Mouse (Mus musculus) heart, adult 2 months (tissue): ENCODE results near the gene Gabbr2. TPM values are rescaled to one million over a fixed set of nuclear protein-coding genes. Genes with fewer than 3 reads are reported as not detected.

ENCODE experiments used
- DNase-seq, 2 experiments: peaks; one replicate each; pipeline ENCODE4 v3.0.0; 2021
- H3K27ac ChIP-seq: fragments of 200-600 bp; 2 replicates; pipeline ENCODE4 v1.8.1; 2022
- H3K27me3 ChIP-seq: fragments of 200-500 bp; 2 replicates; pipeline ENCODE4 v1.6.1; 2012; ENCODE audit warnings: mild to moderate bottlenecking, low read length, inconsistent platforms, mixed read lengths; ENCODE audit not compliant: control insufficient read depth, insufficient read depth
- H3K36me3 ChIP-seq: fragments of 200-500 bp; 2 replicates; pipeline ENCODE4 v1.6.1; 2012; ENCODE audit warnings: low read length, inconsistent platforms; ENCODE audit not compliant: control insufficient read depth, insufficient read depth
- H3K4me1 ChIP-seq: fragments of 200-500 bp; 2 replicates; pipeline ENCODE4 v1.6.1; 2011; ENCODE audit warnings: low read length; ENCODE audit not compliant: control insufficient read depth, insufficient read depth
- H3K4me3 ChIP-seq: fragments of 200-600 bp; 2 replicates; pipeline ENCODE4 v1.8.1; 2022
- H3K79me2 ChIP-seq: fragments of 200-500 bp; replicated peaks from 2 replicates; pipeline ENCODE4 v1.6.1; 2012; ENCODE audit warnings: mild to moderate bottlenecking, inconsistent platforms, low read length, moderate library complexity, mixed read lengths; ENCODE audit not compliant: control insufficient read depth, insufficient read depth
- H3K9ac ChIP-seq: fragments of 200-500 bp; 2 replicates; pipeline ENCODE4 v1.6.1; 2012; ENCODE audit warnings: low read depth, mild to moderate bottlenecking, control low read depth, inconsistent platforms, low read length, mixed read lengths
- CTCF ChIP-seq: fragments of 200-600 bp; IDR thresholded peaks from 2 replicates; pipeline ENCODE4 v1.8.1; 2022; ENCODE audit warnings: antibody characterized with exemption, mild to moderate bottlenecking, moderate library complexity
- EP300 ChIP-seq: fragments of 200-500 bp; IDR thresholded peaks from 2 replicates; pipeline ENCODE4 v1.6.1; 2011; ENCODE audit warnings: low read depth, low read length, control low read depth; ENCODE audit not compliant: insufficient read depth
- POLR2A ChIP-seq: fragments of 200-500 bp; IDR thresholded peaks from 2 replicates; pipeline ENCODE4 v1.6.1; 2011; ENCODE audit warnings: mild to moderate bottlenecking, low read depth, low read length, control low read depth; ENCODE audit not compliant: insufficient read depth
- WGBS: fragments of 180-500 bp; shearing (Covaris S2); methylation state at CpG from one replicate; pipeline ENCODE4 v1.1.7; 2018; 5-methylcytosine and 5-hydroxymethylcytosine counted together
- intact Hi-C: fragments of 180-260 bp; cut with DNase I; formaldehyde crosslinking; loops from one replicate; pipeline ENCODE4 v1.15.1; 2025
- polyA plus RNA-seq: library from polyadenylated mRNA; depleted of rRNA; stranded (reverse); fragments of >200 nt; gene quantifications from 2 replicates; pipeline ENCODE4 v1.2.3, GENCODE M21; 2012
- total RNA-seq, 2 experiments: library from RNA; stranded (reverse); gene quantifications; 2 replicates each; pipeline ENCODE4 v1.2.3; 2021

Gene Gabbr2
- total and polyA plus RNA-seq, 3 experiments = 0.09 to 0.18 TPM; not detected in 1

DNA sequence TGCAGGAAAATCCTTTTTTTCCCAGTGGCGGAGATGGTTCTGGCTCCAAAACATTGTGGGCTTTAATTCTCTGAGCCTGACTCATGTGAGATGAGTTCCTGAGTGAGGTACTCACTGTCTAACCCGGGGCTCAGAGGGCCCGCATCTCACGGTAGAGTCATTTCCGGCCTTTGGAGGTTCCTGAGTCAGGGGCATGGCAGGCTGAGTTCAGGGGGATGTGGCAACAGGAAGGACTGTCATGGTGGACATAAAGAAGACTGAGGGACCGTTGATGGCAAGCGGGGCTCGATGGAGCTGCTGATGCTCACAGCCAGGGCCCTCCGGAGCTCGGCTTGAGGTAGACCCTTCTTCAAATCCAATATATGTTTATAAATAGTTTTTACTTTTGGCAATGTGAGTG lies 288.5 kb downstream of the Gabbr2 start:
- H3K4me1 ChIP-seq = no peaks in the 10 kb centered on the region
- H3K27me3 ChIP-seq = no peaks in the 10 kb centered on the region
- H3K4me3 ChIP-seq = no peak overlapping the region
- intact Hi-C loops = no loop called here
- no peak overlapping the region for H3K27ac ChIP-seq
- no peak for DNase-seq
- H3K9ac ChIP-seq = no peak overlapping the region
- no peak for TF ChIP-seq CTCF
- TF ChIP-seq POLR2A = no peak
- TF ChIP-seq EP300 = no peak
- 73% methylated on average over 10 of the region's 10 CpGs for WGBS
- no peaks in the 10 kb centered on the region for H3K36me3 ChIP-seq
- H3K79me2 ChIP-seq = no peaks in the 10 kb centered on the region

DNA sequence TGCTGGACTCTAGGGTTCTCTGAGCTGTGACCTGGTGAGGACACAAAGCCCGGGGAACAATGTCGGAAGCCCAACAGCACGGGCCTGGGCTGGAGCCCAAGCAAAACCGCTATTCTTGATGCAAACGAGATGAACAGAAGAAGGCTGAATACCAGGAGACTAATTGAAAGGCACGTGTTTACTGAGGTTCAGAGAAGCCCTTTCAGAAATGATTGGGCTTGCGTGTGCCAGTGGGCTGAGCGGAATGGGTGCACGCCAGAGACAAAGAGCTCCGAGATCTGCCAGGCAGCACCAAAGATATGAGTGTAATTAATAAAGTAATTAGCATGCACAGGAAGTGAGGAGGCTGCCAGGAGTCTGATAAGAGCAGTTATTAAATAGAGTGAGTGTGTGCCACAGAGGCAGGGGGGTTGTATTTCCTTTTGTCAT lies 291.4 kb downstream of the Gabbr2 start:
- Histone ChIP-seq H3K79me2 (no peaks in the 10 kb centered on the region), H3K4me1 (no peaks in the 10 kb centered on the region), H3K4me3 (no peak overlapping the region), H3K27me3 (no peaks in the 10 kb centered on the region), H3K27ac (no peak overlapping the region), H3K9ac (no peak overlapping the region), H3K36me3 (no peaks in the 10 kb centered on the region)
- intact Hi-C loops = no loop called here
- WGBS = 57% methylated on average over 10 of the region's 10 CpGs
- no peak for DNase-seq
- no peak for TF ChIP-seq POLR2A
- TF ChIP-seq EP300 = no peak
- TF ChIP-seq CTCF = no peak

DNA sequence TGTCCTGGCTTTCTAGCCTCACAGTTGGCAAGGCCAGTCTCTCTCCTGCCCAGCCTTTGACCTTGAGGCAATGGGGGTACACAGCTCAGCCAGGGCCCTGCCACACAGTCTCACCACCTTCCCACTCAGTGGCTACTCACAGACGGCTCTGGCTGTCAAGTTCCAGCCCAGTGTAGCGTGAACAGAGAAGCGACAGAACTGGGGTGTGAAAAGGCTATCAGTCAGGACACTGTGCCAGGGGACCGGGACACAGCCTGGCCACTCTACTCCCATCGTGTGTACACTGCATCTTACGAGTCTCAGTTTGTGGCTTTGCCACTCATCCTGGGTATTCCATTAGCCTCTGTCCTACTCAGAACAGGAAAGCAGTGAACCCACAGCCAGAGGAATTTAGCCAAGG lies 295.2 kb downstream of the Gabbr2 start:
- H3K36me3 ChIP-seq = no peaks in the 10 kb centered on the region
- 60% methylated on average over 6 of the region's 6 CpGs for whole genome bisulfite sequencing
- H3K9ac ChIP-seq = no peak overlapping the region
- intact Hi-C loops = loop anchor here (10.0 kb wide), 1 partner anchor 558 kb away; no protein-coding TSS in a partner anchor
- no peak for DNase-seq
- H3K27me3 ChIP-seq = no peaks in the 10 kb centered on the region
- H3K79me2 ChIP-seq = no peaks in the 10 kb centered on the region
- no peak overlapping the region for H3K27ac ChIP-seq
- no peak overlapping the region for H3K4me3 ChIP-seq
- no peaks in the 10 kb centered on the region for H3K4me1 ChIP-seq
- TF ChIP-seq EP300 (no peak), POLR2A (no peak), CTCF (no peak)

DNA sequence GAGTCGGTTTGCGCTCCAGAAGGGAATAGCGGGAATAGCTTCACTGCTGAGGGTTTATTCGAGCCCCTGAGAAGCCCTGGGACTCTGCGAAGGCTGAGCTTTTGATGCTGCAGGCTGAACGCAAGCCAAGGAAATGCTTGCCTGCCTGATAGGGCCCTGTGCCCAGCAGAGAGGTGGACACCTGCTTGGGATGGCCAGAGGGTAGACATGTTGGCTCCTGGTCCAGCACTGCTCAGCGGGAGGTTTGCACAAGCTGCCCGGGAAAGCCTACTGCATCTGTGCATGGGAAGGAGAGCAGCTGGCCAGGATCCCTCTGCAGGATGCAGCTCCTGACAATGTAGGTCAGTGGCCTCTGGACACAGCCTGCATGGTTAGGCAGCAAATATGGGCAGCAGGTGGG lies 301.1 kb downstream of the Gabbr2 start:
- no peaks in the 10 kb centered on the region for H3K4me1 ChIP-seq
- intact Hi-C loops = loop anchor here (10.0 kb wide), 1 partner anchor 564 kb away; no protein-coding TSS in a partner anchor
- H3K79me2 ChIP-seq = no peaks in the 10 kb centered on the region
- no peak for DNase-seq
- H3K9ac ChIP-seq = no peak overlapping the region
- no peaks in the 10 kb centered on the region for H3K36me3 ChIP-seq
- 81% methylated on average over 8 of the region's 8 CpGs for WGBS
- H3K27ac ChIP-seq = no peak overlapping the region
- no peak for TF ChIP-seq EP300
- no peak for TF ChIP-seq POLR2A
- TF ChIP-seq CTCF = no peak
- H3K4me3 ChIP-seq = no peak overlapping the region
- H3K27me3 ChIP-seq = no peaks in the 10 kb centered on the region

DNA sequence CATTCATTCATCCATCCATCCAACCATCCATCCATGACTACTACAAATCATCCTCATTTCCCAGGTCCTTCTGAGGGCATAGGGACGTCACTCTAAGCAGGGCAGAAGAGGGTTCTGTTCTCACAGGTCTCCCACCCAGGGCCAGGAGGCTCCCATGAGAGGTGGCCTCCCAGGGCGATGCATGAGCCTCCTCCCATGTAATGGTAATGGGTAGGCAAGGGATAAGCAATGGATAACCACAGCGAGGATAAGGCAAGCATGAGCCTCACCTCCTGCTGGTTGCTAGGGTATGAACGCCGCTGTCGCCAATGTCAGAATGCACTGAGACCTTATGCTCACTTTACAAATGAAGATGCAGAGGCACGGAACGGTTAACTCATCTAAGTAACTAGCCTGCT lies 301.7 kb downstream of the Gabbr2 start:
- DNase-seq = no peak
- no peak overlapping the region for H3K9ac ChIP-seq
- 79% methylated on average over 8 of the region's 8 CpGs for WGBS
- H3K27me3 ChIP-seq = no peaks in the 10 kb centered on the region
- H3K27ac ChIP-seq = no peak overlapping the region
- intact Hi-C loops = loop anchor here (10.0 kb wide), 1 partner anchor 565 kb away; no protein-coding TSS in a partner anchor
- no peaks in the 10 kb centered on the region for H3K4me1 ChIP-seq
- no peaks in the 10 kb centered on the region for H3K79me2 ChIP-seq
- TF ChIP-seq EP300 = no peak
- TF ChIP-seq POLR2A = no peak
- TF ChIP-seq CTCF = no peak
- no peaks in the 10 kb centered on the region for H3K36me3 ChIP-seq
- no peak overlapping the region for H3K4me3 ChIP-seq

DNA sequence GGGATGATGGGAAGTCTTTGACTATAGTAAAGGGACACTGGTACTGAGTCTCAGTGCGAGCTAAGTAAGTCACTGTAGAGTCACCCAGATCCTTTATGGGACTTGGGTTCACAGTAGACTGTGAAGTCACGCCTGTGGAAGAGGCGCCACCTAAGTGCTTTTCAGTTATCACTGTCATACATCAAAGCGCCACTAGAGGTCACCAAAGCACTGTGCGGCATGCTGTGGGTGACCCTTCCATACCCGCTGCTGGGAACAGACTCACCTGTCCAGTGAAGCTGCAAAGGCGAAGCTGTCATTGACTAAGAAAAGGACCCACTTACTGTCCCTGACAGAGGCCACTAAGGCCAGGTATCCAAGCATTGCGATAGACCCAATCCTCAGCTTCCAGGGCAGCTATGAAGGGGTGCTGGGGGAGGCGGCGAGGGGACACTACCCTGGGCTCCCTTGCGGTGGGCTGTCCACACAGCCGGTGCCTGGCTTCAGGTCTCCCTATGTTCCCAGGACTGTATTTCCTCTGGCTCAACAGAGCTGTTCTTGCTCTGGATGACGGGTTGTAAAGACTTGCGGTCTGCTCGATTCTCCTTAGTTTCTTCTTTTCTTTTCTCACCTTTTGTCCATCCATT lies 302.2 kb downstream of the Gabbr2 start:
- WGBS = 46% methylated on average over 15 of the region's 15 CpGs
- no peaks in the 10 kb centered on the region for H3K27me3 ChIP-seq
- H3K79me2 ChIP-seq = no peaks in the 10 kb centered on the region
- no peak overlapping the region for H3K9ac ChIP-seq
- H3K27ac ChIP-seq = no peak overlapping the region
- H3K36me3 ChIP-seq = no peaks in the 10 kb centered on the region
- H3K4me3 ChIP-seq = no peak overlapping the region
- H3K4me1 ChIP-seq = no peaks in the 10 kb centered on the region
- DNase-seq = peak; percentile 56 to 76
- intact Hi-C loops = loop anchor here (1.0 to 10.0 kb wide), 3 partner anchors 331 to 565 kb away; no protein-coding TSS in a partner anchor
- peak; percentile 85 for TF ChIP-seq EP300
- TF ChIP-seq CTCF = no peak
- no peak for TF ChIP-seq POLR2A
